Mouse (Mus musculus): ENCODE results near the gene Cox8c. TPM values are rescaled to one million over a fixed set of nuclear protein-coding genes. Genes with fewer than 3 reads are reported as not detected.

Gene Cox8c
- polyA plus RNA-seq, 1 experiment = not detected

- DNase-seq = peak; percentile 19
- no peak overlapping the region for H3K4me3 ChIP-seq (ENCODE audit: insufficient read depth, low read depth, low read length)
- H3K27me3 ChIP-seq (replicated peaks; ENCODE audit: control insufficient read depth, insufficient read depth, low read length) = no peaks in the 10 kb centered on the region
- H3K36me3 ChIP-seq (ENCODE audit: control insufficient read depth, insufficient read depth, low read length) = no peaks in the 10 kb centered on the region
- H3K27ac ChIP-seq (ENCODE audit: insufficient read depth, low read depth, low read length) = no peak overlapping the region
- no peak for TF ChIP-seq POLR2A (IDR thresholded peaks at IDR 0.05; ENCODE audit: low read depth, low read length)
- TF ChIP-seq CTCF (conservative IDR thresholded peaks at IDR 0.05; ENCODE audit: insufficient read depth, insufficient read length, low read depth, low read length) = peak; percentile 66
- 15% methylated on average over 5 of the region's 5 CpGs for WGBS
- H3K4me1 ChIP-seq (ENCODE audit: control insufficient read depth, insufficient read depth, low read length) = no peaks in the 10 kb centered on the region
These were observed 13.4 kb upstream of the Cox8c start for GRCm38 (mm10) chr12:102885735-102886134.

- WGBS = 80% methylated on average over 10 of the region's 10 CpGs
- H3K4me1 ChIP-seq (ENCODE audit: control insufficient read depth, insufficient read depth, low read length) = no peaks in the 10 kb centered on the region
- no peak overlapping the region for H3K27ac ChIP-seq (ENCODE audit: insufficient read depth, low read depth, low read length)
- no peaks in the 10 kb centered on the region for H3K36me3 ChIP-seq (ENCODE audit: control insufficient read depth, insufficient read depth, low read length)
- no peak for TF ChIP-seq CTCF (conservative IDR thresholded peaks at IDR 0.05; ENCODE audit: insufficient read depth, insufficient read length, low read depth, low read length)
- TF ChIP-seq POLR2A (IDR thresholded peaks at IDR 0.05; ENCODE audit: low read depth, low read length) = no peak
- H3K4me3 ChIP-seq (ENCODE audit: insufficient read depth, low read depth, low read length) = no peak overlapping the region
- no peaks in the 10 kb centered on the region for H3K27me3 ChIP-seq (replicated peaks; ENCODE audit: control insufficient read depth, insufficient read depth, low read length)
- no peak for DNase-seq
These were observed 11.8 kb upstream of the Cox8c start for GRCm38 (mm10) chr12:102887366-102887765.

DNA sequence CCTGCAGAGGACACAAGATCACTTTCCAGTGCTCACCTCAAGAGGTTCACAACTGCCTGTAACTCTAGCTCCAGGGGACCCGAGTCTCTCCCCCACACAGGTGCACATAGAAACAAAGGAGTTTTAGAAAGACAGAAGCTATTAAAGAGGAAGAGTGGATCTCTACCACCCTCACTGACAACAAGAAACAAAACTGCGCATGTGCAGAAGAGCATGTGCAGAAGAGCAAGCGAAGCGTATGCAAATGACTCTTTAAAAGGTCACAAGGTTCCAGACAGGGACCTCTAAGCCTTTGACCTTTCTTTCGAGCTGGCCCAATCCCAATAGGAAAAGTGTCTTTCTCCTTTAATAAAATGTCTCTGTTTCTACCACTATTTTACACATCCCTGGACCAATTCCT lies 10.5 kb upstream of the Cox8c start:
- Histone ChIP-seq H3K36me3 (ENCODE audit: control insufficient read depth, insufficient read depth, low read length) (no peaks in the 10 kb centered on the region), H3K4me1 (ENCODE audit: control insufficient read depth, insufficient read depth, low read length) (no peaks in the 10 kb centered on the region), H3K27me3 (replicated peaks; ENCODE audit: control insufficient read depth, insufficient read depth, low read length) (no peaks in the 10 kb centered on the region), H3K4me3 (ENCODE audit: insufficient read depth, low read depth, low read length) (no peak overlapping the region), H3K27ac (ENCODE audit: insufficient read depth, low read depth, low read length) (no peak overlapping the region)
- WGBS = 54% methylated on average over 5 of the region's 5 CpGs
- no peak for TF ChIP-seq CTCF (conservative IDR thresholded peaks at IDR 0.05; ENCODE audit: insufficient read depth, insufficient read length, low read depth, low read length)
- no peak for TF ChIP-seq POLR2A (IDR thresholded peaks at IDR 0.05; ENCODE audit: low read depth, low read length)
- no peak for DNase-seq

- Histone ChIP-seq H3K4me1 (ENCODE audit: control insufficient read depth, insufficient read depth, low read length) (no peaks in the 10 kb centered on the region), H3K27ac (ENCODE audit: insufficient read depth, low read depth, low read length) (no peak overlapping the region), H3K27me3 (replicated peaks; ENCODE audit: control insufficient read depth, insufficient read depth, low read length) (no peaks in the 10 kb centered on the region), H3K36me3 (ENCODE audit: control insufficient read depth, insufficient read depth, low read length) (no peaks in the 10 kb centered on the region), H3K4me3 (ENCODE audit: insufficient read depth, low read depth, low read length) (no peak overlapping the region)
- TF ChIP-seq CTCF (conservative IDR thresholded peaks at IDR 0.05; ENCODE audit: insufficient read depth, insufficient read length, low read depth, low read length) (no peak), POLR2A (IDR thresholded peaks at IDR 0.05; ENCODE audit: low read depth, low read length) (no peak)
- peak; percentile 1 for DNase-seq
- 57% methylated on average over 3 of the region's 3 CpGs for WGBS
These were observed 9.1 kb downstream of the Cox8c start for GRCm38 (mm10) chr12:102908191-102908590.

DNA sequence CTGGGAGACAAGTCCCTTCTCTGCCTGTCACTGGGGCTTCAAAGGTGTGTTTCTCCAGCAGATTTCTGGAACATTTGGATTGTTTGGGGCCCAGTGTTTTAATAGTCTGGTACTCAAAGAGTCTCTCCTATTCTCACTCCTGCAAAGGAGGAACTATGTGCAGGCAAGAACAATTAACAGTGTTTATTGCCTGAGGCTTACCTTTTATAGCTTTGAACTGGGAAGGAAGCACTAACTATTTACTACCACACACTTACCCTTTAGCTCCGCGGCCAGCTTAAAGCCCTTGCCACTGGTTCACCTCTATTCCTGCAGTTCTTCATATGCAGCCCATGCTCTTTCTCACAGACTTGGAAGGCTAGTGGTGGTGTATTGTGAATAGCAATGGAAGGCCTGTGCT lies 17.0 kb downstream of the Cox8c start:
- no peak for TF ChIP-seq CTCF (conservative IDR thresholded peaks at IDR 0.05; ENCODE audit: insufficient read depth, insufficient read length, low read depth, low read length)
- no peak for TF ChIP-seq POLR2A (IDR thresholded peaks at IDR 0.05; ENCODE audit: low read depth, low read length)
- no peak for DNase-seq
- no peaks in the 10 kb centered on the region for H3K4me1 ChIP-seq (ENCODE audit: control insufficient read depth, insufficient read depth, low read length)
- H3K27ac ChIP-seq (ENCODE audit: insufficient read depth, low read depth, low read length) = no peak overlapping the region
- H3K27me3 ChIP-seq (replicated peaks; ENCODE audit: control insufficient read depth, insufficient read depth, low read length) = no peaks in the 10 kb centered on the region
- no peak overlapping the region for H3K4me3 ChIP-seq (ENCODE audit: insufficient read depth, low read depth, low read length)
- no peaks in the 10 kb centered on the region for H3K36me3 ChIP-seq (ENCODE audit: control insufficient read depth, insufficient read depth, low read length)
- 10% methylated on average over 2 of the region's 2 CpGs for WGBS

DNA sequence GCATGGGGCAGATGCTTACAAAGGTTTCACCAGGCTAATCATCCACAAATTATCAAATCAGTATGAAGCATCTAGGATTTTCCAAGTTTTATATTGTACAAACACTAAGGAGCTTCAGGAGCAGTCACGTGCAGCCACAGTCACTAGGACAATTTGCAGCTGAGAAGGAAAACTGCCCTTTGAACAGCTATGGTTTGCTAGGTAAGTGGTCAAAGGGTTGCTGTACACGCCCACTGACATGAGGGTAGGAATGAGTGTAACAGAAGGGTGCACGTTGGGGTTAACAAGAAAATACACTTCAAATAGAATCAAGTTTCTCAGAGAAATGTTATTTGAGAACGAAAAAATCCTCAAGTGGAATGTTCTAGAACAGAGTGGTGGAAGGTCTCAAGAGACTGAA lies 30.6 kb downstream of the Cox8c start:
- peak; percentile 47 for DNase-seq
- H3K27me3 ChIP-seq (replicated peaks; ENCODE audit: control insufficient read depth, insufficient read depth, low read length) = no peaks in the 10 kb centered on the region
- H3K27ac ChIP-seq (ENCODE audit: insufficient read depth, low read depth, low read length) = no peak overlapping the region
- 36% methylated on average over 4 of the region's 4 CpGs for WGBS
- H3K4me1 ChIP-seq (ENCODE audit: control insufficient read depth, insufficient read depth, low read length) = no peaks in the 10 kb centered on the region
- TF ChIP-seq CTCF (conservative IDR thresholded peaks at IDR 0.05; ENCODE audit: insufficient read depth, insufficient read length, low read depth, low read length) = no peak
- no peak for TF ChIP-seq POLR2A (IDR thresholded peaks at IDR 0.05; ENCODE audit: low read depth, low read length)
- H3K4me3 ChIP-seq (ENCODE audit: insufficient read depth, low read depth, low read length) = no peak overlapping the region
- no peaks in the 10 kb centered on the region for H3K36me3 ChIP-seq (ENCODE audit: control insufficient read depth, insufficient read depth, low read length)

- Histone ChIP-seq H3K4me3 (ENCODE audit: insufficient read depth, low read depth, low read length) (no peak overlapping the region), H3K36me3 (ENCODE audit: control insufficient read depth, insufficient read depth, low read length) (no peaks in the 10 kb centered on the region), H3K4me1 (ENCODE audit: control insufficient read depth, insufficient read depth, low read length) (no peaks in the 10 kb centered on the region), H3K27me3 (replicated peaks; ENCODE audit: control insufficient read depth, insufficient read depth, low read length) (no peaks in the 10 kb centered on the region), H3K27ac (ENCODE audit: insufficient read depth, low read depth, low read length) (no peak overlapping the region)
- 63% methylated on average over 1 of the region's 1 CpGs for WGBS
- DNase-seq = no peak
- TF ChIP-seq POLR2A (IDR thresholded peaks at IDR 0.05; ENCODE audit: low read depth, low read length) (no peak), CTCF (conservative IDR thresholded peaks at IDR 0.05; ENCODE audit: insufficient read depth, insufficient read length, low read depth, low read length) (no peak)
These were observed 31.2 kb downstream of the Cox8c start for GRCm38 (mm10) chr12:102930335-102930734.

GRCm38 (mm10) chr12:102930789-102931188 lies 31.7 kb downstream of the Cox8c start:
- H3K36me3 ChIP-seq (ENCODE audit: control insufficient read depth, insufficient read depth, low read length) = no peaks in the 10 kb centered on the region
- no peak overlapping the region for H3K4me3 ChIP-seq (ENCODE audit: insufficient read depth, low read depth, low read length)
- H3K27me3 ChIP-seq (replicated peaks; ENCODE audit: control insufficient read depth, insufficient read depth, low read length) = no peaks in the 10 kb centered on the region
- no peak for TF ChIP-seq POLR2A (IDR thresholded peaks at IDR 0.05; ENCODE audit: low read depth, low read length)
- TF ChIP-seq CTCF (conservative IDR thresholded peaks at IDR 0.05; ENCODE audit: insufficient read depth, insufficient read length, low read depth, low read length) = no peak
- H3K4me1 ChIP-seq (ENCODE audit: control insufficient read depth, insufficient read depth, low read length) = no peaks in the 10 kb centered on the region
- WGBS = 89% methylated on average over 7 of the region's 7 CpGs
- H3K27ac ChIP-seq (ENCODE audit: insufficient read depth, low read depth, low read length) = no peak overlapping the region
- DNase-seq = no peak

All from kidney, adult 2 months (tissue).